Mouse (Mus musculus) 3134 (cell line): Measurements from ENCODE around the gene Cadm4.
"Not testable (repeated sequence)": the region's sequence is repeated elsewhere in the genome, so short reads cannot be mapped to it uniquely, and the experiment has no call there.

Source experiments
- DNase-seq: peaks from one replicate; pipeline ENCODE4 v3.0.0-alpha.2; 2011; ENCODE audit warnings: low spot score; ENCODE audit not compliant: insufficient read length; ENCODE audit errors: extremely low read depth

The Cadm4 gene

DNA sequence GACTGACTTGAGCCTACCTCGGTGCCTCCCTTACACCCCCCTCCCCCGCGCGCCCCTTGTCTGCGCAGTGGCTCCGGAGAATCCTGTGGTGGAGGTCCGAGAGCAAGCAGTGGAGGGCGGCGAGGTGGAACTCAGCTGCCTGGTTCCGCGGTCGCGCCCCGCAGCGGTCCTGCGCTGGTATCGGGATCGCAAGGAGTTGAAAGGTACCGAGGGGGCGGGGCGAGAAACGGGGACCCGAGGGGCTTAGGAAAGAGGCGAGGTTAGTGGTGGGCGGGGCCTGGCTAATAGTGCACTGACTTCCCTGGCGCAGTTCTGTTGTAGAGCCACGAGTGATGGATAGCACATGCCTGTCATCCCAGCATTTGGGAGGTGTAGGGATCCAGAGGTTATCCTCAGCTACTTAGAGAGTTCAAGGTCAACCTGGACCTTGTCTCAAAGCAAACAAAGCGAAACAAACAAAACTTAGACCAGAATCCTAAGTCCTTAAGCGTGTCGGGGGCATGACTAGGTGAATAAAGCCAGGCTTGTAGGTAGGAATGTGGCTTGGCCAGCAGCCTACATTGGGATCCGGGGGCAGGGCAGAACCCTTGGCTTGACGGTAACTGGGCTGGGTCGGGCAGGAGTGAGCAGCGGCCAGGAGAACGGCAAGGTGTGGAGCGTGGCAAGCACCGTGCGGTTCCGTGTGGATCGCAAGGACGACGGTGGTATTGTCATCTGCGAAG is 18.2 kb downstream of the Cadm4 start:
- no peak for DNase-seq

DNA sequence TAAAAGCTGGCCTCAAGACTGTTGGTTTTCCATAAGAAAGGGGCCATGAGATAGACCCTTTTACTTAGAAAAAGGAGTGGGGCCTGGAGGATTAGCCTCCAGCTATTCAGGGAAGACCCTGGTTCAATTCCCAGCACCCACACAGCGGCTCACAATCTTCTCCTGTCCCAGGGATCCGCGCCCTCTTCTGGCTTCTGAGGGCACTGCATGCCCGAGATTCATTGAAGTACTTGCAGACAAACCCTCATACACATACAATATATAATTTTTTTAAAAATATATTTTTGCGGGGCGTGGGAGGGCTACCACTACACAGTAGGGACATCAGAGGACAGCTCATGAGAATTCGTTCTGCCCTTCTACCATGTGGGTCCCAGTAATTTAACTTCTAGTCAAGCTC is 19.1 kb downstream of the Cadm4 start:
- DNase-seq, result no peak

DNA sequence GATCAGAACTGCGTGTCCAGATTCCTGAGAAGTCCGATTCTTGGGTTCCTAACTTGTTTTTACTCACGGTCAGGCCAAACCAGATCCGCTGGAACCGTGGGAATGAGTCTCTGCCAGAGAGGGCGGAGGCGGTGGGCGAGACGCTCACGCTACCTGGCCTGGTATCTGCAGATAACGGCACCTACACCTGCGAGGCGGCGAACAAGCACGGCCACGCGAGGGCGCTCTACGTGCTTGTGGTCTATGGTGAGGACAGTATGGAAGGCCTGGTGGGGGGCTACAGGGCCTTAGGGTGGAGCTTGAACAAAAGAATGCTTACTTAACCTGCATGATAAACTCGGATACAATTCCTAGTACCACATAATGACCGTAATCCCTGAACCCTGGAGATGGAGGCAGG is 19.7 kb downstream of the Cadm4 start:
- no peak for DNase-seq

DNA sequence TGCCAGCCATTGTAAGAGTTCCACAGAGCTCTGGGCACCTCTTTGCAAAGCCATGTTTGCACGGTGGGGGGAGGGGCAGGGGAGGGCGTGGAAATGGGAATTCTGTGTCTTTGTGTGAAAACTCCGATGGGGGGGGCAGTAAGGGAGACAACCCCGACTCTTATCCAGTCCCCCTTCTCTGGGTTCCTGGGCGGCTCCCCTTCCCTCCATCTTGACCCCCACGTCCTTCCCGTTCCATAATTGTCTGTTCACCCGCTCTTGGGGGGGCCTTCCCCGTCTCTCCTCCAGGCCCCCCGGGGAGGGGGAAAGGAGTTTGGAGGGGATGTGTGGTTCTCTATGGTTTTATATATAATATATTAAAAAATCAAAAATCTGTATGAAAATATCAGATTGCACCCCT is 22.2 kb downstream of the Cadm4 start:
- no peak for DNase-seq

GRCm38 (mm10) chr7:24504868-24505267 is 23.0 kb downstream of the Cadm4 start:
- no peak for DNase-seq

DNA sequence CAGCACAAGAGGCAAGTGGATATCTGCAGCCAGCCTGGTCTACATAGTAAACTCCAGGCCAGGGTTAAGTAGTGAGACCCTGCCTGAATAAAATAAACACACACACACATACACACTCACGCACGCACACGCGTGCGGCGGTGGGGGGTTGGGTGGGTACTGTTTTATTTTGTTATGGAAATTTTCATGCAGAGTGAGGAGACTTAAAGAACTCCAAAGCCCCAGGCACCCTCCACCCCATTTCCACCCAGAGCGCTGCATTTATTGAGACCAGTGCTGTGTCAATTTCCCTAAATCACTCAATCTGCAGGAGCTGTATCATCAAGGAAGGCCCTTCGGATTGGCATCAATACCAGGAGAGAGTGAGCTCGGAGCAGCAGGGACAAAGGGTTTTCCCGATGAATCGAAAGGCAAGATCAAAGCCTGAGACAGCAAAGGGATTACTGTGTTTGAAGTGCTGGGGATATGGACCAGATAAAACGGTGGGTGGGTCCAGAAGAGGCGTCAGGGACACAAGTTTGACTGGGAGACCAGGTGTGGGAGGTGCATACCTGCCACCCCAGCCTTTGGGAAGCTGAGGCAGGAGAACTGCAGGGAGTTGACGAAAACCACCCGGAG is 23.7 kb downstream of the Cadm4 start:
- DNase-seq, result no peak

DNA sequence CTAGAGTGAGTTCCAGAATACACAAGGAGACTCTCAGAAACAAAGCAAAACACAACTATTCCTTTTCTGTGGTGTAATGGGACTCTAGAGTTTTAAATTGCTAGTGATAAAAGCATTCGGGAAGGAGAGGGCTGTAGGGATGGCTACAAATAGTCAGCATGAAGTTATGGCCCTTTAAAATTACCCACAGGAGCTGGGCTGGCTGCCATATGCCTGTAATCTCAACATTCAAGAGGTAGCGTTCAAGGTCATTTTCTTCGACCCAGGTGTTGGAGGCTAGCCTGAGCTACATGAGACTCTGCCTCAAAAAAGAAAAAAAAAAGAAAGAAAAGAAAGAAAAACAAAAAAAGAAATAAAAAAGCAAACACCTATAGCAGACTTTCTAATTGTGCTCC is 24.2 kb downstream of the Cadm4 start:
- no peak for DNase-seq

DNA sequence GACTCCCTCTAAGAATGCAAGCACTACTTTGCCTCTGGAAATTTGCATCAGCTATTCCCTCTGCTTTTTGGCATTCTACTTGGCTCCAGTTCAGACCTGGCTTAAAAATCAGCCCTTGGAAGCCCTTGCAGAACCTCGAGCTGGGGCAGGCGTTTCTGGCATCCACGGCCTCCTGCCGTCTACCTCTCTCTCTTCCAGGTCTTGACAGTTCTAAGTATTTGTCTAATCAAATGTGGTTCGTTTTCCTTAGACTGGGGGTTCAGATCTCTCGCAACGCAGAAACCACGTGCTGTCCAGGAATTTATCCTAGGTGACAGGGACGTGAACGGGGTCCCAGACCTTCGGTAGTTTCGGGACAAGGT is 24.6 kb downstream of the Cadm4 start:
- no peak for DNase-seq

DNA sequence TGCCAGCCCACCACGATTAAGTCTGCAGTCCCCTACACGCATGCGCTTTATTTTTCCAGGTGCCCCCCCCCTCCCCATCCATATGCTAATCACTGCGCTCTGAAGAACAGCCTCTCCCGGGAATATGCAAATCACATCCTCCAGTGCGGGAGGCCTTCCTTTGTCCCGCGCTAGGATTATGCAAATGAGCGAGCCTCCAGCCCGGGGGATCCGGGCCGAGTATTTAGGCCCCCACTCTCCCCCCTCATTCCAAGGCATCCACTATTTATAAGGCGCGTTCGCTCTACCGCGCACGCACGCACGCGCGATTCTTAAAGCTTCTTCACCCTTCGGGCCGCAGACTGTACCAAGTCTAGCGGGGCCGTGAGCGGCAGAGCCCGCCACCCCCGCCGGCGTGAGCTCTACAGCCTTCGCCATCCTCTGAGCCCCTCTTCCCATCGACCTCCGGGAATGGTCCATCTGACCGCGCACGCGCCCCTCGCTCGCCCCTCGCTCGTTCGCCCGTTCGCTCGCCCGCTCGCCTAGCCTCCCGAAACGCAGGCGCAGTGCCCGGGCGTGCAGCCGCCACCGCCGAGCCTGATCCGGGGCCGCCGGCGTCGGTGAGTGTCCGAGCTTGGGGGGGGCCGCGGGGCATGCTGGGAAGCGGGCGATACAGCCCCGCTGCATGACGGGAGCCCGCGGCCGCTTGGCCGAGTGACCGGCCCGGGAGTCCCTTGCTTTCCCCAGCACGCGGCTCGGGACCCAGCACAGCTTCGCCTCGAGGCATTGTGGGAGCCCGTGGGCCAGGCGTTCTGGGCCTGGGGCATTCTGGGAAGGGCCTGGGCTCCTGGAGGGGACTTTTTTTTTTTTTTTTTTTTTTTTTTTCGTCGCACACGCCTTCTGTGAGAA is 25.3 kb downstream of the Cadm4 start, which contains the start of gene Zfp428:
Gene Zfp428, plus strand, starts transcription at position 169 of the 888 bp plus-strand sequence.
- DNase-seq, result peak; percentile 87

GRCm38 (mm10) chr7:24507726-24508114 is 25.9 kb downstream of the Cadm4 start:
- no peak for DNase-seq

- no peak for DNase-seq
Measured at GRCm38 (mm10) chr7:24512355-24512754, 30.5 kb downstream of the Cadm4 start, which contains the start of gene AC161166.1. Gene AC161166.1 (minus strand): TSS chr7:24512455.

DNA sequence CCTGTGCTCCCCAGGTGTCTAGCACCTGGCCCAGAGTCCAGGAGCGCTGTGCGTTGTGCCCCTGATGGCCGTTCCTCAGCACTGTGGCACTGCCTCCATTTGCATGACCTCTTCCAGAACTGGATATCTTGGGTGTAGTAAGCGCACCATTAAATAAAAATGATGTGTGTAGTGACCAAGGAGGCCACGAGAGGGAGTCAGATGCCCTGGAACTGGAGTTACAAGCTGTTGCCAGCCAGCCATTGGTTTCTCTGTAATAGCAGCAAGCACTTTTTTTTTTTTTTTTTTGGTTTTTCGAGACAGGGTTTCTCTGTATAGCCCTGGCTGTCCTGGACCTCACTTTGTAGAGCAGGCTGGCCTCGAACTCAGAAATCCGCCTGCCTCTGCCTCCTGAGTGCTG is 34.5 kb downstream of the Cadm4 start:
- peak; percentile 33 for DNase-seq

DNA sequence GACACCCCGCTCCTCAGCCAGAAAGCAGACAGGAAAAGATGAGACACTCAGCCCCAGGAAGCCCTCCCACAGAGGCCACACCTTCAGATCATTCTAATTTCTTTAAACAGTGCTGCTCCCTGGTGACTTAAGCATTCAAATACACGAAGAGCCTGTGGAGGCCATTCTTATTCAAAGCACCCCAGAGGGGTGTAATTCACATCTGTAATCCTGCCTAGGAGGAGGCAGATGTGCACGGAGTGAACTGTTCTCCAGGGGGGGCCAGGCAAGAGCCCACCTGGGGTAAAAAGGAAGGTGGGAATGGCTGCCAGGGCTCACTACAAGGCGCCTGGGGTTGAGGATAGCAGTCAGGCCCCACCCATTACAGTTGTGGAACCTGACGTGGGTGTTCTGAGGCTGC is 35.3 kb downstream of the Cadm4 start:
- no peak for DNase-seq

GRCm38 (mm10) chr7:24517654-24518053 is 35.8 kb downstream of the Cadm4 start:
- no peak for DNase-seq

- no peak for DNase-seq
Measured at GRCm38 (mm10) chr7:24519130-24519529, 37.3 kb downstream of the Cadm4 start.

GRCm38 (mm10) chr7:24520054-24520453 is 38.2 kb downstream of the Cadm4 start:
- not testable (repeated sequence) for DNase-seq

DNA sequence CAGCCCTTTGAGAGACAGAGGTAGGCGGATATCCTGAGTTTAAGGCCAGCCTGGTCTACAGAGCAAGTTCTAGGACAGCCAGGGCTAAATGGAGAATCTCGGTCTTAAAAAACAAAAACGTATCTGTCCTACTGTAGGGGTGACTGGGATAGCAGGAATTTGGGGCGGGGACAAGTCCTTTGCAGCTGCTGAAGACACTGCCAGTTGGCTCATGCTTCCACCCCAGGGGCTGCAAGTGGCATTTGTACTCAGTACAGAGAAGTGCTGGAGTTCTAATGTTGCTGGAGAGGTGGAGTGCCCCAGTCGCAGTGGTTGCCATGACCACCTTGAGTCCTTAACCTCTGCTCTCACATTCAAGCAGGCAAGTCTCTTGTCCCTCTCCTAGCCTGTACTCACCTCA is 41.0 kb downstream of the Cadm4 start:
- DNase-seq, result peak; percentile 56

DNA sequence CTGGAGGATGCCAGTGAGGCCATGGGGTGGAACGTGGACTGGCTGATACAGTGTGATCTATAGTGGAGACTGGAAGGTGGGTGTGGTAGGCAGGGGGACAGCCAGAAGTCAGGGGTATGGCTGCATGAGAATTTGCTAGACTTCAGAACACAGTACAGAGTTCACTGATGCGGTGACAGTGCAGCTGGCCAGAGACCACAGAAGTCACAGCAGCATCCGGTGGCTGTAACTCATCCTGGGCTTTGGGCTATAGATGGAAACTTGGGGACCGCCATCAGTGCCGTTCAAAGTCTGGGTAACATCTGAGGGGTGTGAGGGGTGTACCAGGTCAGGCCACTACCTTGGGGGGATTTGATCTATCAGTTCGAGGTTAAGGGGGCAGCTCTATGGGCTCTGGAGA is 41.9 kb downstream of the Cadm4 start:
- DNase-seq, result no peak

GRCm38 (mm10) chr7:24524978-24525377 is 43.2 kb downstream of the Cadm4 start:
- no peak for DNase-seq

DNA sequence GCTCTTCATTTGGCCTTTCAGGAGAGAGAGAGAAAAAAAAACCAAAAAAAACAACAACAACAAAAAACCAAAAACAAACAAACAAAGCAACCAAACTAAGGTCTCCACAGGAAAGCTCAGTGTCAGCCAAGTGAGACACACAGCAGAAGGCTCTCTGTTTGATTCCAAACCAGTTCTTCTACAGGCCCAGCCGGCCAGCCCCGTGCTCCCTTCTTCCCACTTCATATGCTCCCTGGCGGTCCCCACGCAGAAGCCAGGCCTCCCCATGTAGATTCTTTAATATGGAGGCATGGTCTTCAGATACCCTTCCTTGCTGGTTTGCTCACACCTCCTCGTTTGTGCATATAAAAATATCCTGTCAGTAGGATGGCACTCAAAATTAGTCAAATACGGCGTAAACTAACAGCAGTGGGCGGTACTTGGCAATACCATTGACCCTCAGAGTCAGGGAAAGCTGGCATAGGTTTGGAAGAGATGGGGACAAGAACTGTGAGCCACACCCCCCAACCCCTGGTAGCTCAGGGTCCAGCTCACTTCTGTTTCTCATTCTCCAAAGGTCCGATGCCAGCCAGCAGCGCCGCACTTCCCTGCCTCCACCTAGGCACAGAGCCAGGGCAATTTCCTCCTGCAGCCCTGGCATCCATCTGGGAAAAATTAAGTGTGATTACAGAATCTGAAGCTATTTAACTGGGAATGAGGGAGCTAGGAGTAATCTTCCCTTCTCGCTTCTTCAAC is 44.0 kb downstream of the Cadm4 start:
- DNase-seq, result no peak

DNA sequence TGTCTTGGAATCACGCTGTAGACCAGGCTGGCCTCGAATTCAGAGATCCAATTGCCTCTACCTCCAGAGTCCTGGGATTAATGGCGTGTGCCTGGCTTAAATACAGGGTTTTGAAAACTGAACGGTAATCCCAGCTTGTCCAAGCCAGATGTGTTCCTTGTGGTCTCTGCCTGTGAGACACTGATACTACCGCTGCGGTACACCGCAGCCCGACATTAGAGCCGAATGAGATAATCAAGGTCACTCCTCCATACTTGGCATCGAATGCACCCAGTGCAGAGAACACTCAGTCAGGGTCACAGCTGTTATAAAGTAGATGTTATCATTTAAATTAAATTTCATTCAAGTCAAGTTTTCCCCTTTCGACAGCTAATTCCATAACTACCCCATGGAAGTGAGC is 47.0 kb downstream of the Cadm4 start:
- DNase-seq, result no peak
